Mouse (Mus musculus) thymus, postnatal 10 days (tissue): ENCODE results near the gene 4930562C15Rik.

ENCODE experiments used
- DNase-seq, 2 experiments: peaks; one replicate each; pipeline ENCODE4 v3.0.0; 2021; ENCODE audit warnings: low spot score in 2 of 2

Gene 4930562C15Rik

GRCm38 (mm10) chr16:4890201-4890709, 55.0 kb downstream of the 4930562C15Rik start:
- DNase-seq = no peak

GRCm38 (mm10) chr16:4892171-4892570, 57.0 kb downstream of the 4930562C15Rik start:
- no peak for DNase-seq

- no peak for DNase-seq
Measured at GRCm38 (mm10) chr16:4894201-4894908, 59.1 kb downstream of the 4930562C15Rik start.

GRCm38 (mm10) chr16:4896249-4897027, 61.2 kb downstream of the 4930562C15Rik start:
- DNase-seq = no peak

- DNase-seq = no peak
Measured at GRCm38 (mm10) chr16:4897146-4897730, 62.0 kb downstream of the 4930562C15Rik start.

GRCm38 (mm10) chr16:4898881-4899280, 63.7 kb downstream of the 4930562C15Rik start:
- peak in 1 of 2 experiments; percentile 27 for DNase-seq

GRCm38 (mm10) chr16:4899711-4900110, 64.5 kb downstream of the 4930562C15Rik start:
- no peak for DNase-seq

- no peak for DNase-seq
Measured at GRCm38 (mm10) chr16:4901167-4901566, 66.0 kb downstream of the 4930562C15Rik start.

- DNase-seq = no peak
Measured at GRCm38 (mm10) chr16:4902390-4902789, 67.2 kb downstream of the 4930562C15Rik start.

- DNase-seq = no peak
Measured at GRCm38 (mm10) chr16:4903491-4904102, 68.4 kb downstream of the 4930562C15Rik start.

GRCm38 (mm10) chr16:4904878-4905277, 69.7 kb downstream of the 4930562C15Rik start:
- DNase-seq = no peak

- no peak for DNase-seq
Measured at GRCm38 (mm10) chr16:4905591-4905990, 70.4 kb downstream of the 4930562C15Rik start.

- DNase-seq = no peak
Measured at GRCm38 (mm10) chr16:4906559-4906958, 71.3 kb downstream of the 4930562C15Rik start.

- DNase-seq = no peak
Measured at GRCm38 (mm10) chr16:4907386-4907785, 72.2 kb downstream of the 4930562C15Rik start.

GRCm38 (mm10) chr16:4907972-4908371, 72.8 kb downstream of the 4930562C15Rik start:
- no peak for DNase-seq

GRCm38 (mm10) chr16:4909745-4910144, 74.5 kb downstream of the 4930562C15Rik start:
- no peak for DNase-seq

- no peak for DNase-seq
Measured at GRCm38 (mm10) chr16:4910758-4911157, 75.5 kb downstream of the 4930562C15Rik start.

GRCm38 (mm10) chr16:4912074-4912648, 76.9 kb downstream of the 4930562C15Rik start:
- DNase-seq = no peak

- DNase-seq = no peak
Measured at GRCm38 (mm10) chr16:4912907-4913782, 77.9 kb downstream of the 4930562C15Rik start.
